Mouse (Mus musculus) ES-E14 (cell line): Measurements from ENCODE around the gene Kif1b. TPM values are rescaled to one million over a fixed set of nuclear protein-coding genes. Genes with fewer than 3 reads are reported as not detected.

Experiments
- DNase-seq: peaks from one replicate; pipeline ENCODE4 v3.0.0-alpha.2; 2013; ENCODE audit warnings: low read depth, low spot score
- H3K27ac ChIP-seq: 2 replicates; pipeline ENCODE4 v1.5.1; 2012; ENCODE audit warnings: low read depth, mild to moderate bottlenecking, low read length, moderate library complexity, mixed read lengths; ENCODE audit not compliant: poor library complexity, insufficient read depth, severe bottlenecking
- H3K36me3 ChIP-seq: 2 replicates; pipeline ENCODE4 v1.6.1; 2012; ENCODE audit warnings: mild to moderate bottlenecking, low read length, moderate library complexity, mixed read lengths; ENCODE audit not compliant: control insufficient read depth, poor library complexity, insufficient read depth, severe bottlenecking
- H3K4me1 ChIP-seq, 2 experiments: fragments of 150-350 bp in 1 of 2; sonication (generic) in 1 of 2; 2 replicates each; pipeline ENCODE4 v1.6.1; 2012; ENCODE audit warnings: low read length in 2 of 2, mild to moderate bottlenecking in 1 of 2, mixed read lengths in 1 of 2; ENCODE audit not compliant: control insufficient read depth in 2 of 2, insufficient read depth in 2 of 2, poor library complexity in 1 of 2
- H3K4me3 ChIP-seq, 2 experiments: fragments of 150-350 bp in 1 of 2; sonication (generic) in 1 of 2; 2 replicates each; pipeline ENCODE4 v1.5.1; 2012; ENCODE audit warnings: low read length in 2 of 2, low read depth in 1 of 2, mild to moderate bottlenecking in 1 of 2, mixed read lengths in 1 of 2; ENCODE audit not compliant: insufficient read depth in 1 of 2, poor library complexity in 1 of 2, severe bottlenecking in 1 of 2
- H3K9ac ChIP-seq: 2 replicates; pipeline ENCODE4 v1.6.1; 2012; ENCODE audit warnings: low read depth, mild to moderate bottlenecking, low read length, mixed read lengths; ENCODE audit not compliant: poor library complexity, insufficient read depth, severe bottlenecking
- H3K9me3 ChIP-seq: fragments of 150-350 bp; sonication (generic); 2 replicates; pipeline ENCODE4 v1.6.1; 2012; ENCODE audit warnings: low read depth, mild to moderate bottlenecking, low read length; ENCODE audit not compliant: control insufficient read depth, insufficient read depth
- CHD2 ChIP-seq: IDR thresholded peaks from 2 replicates; pipeline ENCODE4 v1.6.1; 2014; ENCODE audit warnings: mild to moderate bottlenecking, low read depth, low read length, inconsistent platforms
- HCFC1 ChIP-seq: IDR thresholded peaks from 2 replicates; pipeline ENCODE4 v1.6.1; 2012; ENCODE audit warnings: low read length, inconsistent platforms, borderline replicate concordance; ENCODE audit not compliant: insufficient read depth
- MAFK ChIP-seq: IDR thresholded peaks from 2 replicates; pipeline ENCODE4 v1.6.1; 2014; ENCODE audit warnings: mild to moderate bottlenecking, low read depth, low read length, inconsistent platforms; ENCODE audit not compliant: insufficient read depth
- ZC3H11A ChIP-seq: IDR thresholded peaks from 2 replicates; pipeline ENCODE4 v1.6.1; 2012; ENCODE audit warnings: low read depth, mild to moderate bottlenecking, inconsistent platforms, low read length, borderline replicate concordance
- ZNF384 ChIP-seq: IDR thresholded peaks from 2 replicates; pipeline ENCODE4 v1.6.1; 2012; ENCODE audit warnings: low read depth, low read length, inconsistent platforms
- in situ Hi-C, 2 experiments: fragments of 600-800 bp; cut with MboI; formaldehyde crosslinking; loops; one replicate each; pipeline ENCODE4 v1.15.1; 2025; ENCODE audit warnings: low sequenced_read_pairs in 2 of 2, inconsistent platforms in 1 of 2; ENCODE audit not compliant: unreplicated experiment in 2 of 2
- total RNA-seq: library from RNA; depleted of rRNA; stranded (reverse); fragments of 300-350 nt; gene quantifications from 2 replicates; pipeline ENCODE4 v1.2.3, GENCODE M21; 2012

Kif1b gene
- total RNA-seq, 1 experiment, result 27.1 TPM

DNA sequence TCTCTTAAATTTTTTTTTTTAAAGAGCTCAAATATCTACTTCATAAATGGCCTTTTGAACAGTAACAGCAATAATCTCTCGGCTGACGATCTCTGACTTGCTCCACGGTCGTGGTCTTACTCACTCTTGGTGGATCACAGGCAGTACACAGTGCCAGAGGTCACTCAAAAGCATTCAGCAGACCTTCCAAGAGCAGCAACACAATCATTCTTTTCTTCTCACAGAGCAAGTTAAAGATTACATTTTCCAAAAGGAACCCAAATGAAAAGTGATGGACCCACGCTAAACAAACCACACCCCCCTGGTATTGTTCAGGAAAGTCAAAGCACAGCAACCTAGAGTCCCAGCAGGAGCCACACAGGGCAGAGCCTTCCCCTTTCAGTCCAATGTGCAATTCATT is 130.4 kb downstream of the Kif1b start:
- H3K9me3 ChIP-seq, result no peaks in the 10 kb centered on the region
- peaks cover 11% of the 10 kb centered on the region; the same call in 1 of the 2 replicates for H3K36me3 ChIP-seq
- in situ Hi-C loops, result no loop called here
- no peak for DNase-seq
- no peak overlapping the region for H3K4me3 ChIP-seq
- TF ChIP-seq CHD2 (no peak), MAFK (no peak), ZNF384 (no peak), HCFC1 (no peak), ZC3H11A (no peak)
- H3K9ac ChIP-seq, result no peak overlapping the region
- peaks cover 2 to 17% of the 10 kb centered on the region in 2 experiments for H3K4me1 ChIP-seq
- H3K27ac ChIP-seq, result no peak overlapping the region

DNA sequence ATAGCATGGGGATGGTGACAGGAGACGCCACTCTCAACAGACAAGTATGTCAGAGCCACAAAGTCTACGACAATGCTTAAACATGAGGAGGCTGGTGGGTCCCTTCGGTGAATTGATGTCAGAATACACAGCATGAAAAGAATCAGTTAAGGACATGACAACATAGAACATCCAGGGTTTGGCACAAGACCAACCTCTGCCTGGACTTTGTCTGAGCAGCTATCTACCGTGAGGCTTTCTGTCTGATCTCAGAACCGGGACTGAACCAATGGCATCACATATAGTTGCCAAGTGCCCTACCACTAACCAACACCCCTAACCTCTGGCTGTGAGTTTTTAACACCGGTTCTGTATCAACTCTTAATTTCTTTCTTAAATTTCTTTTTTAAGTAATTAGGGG is 130.8 kb downstream of the Kif1b start:
- peaks cover 4 to 19% of the 10 kb centered on the region in 2 experiments for H3K4me1 ChIP-seq
- no peak overlapping the region for H3K4me3 ChIP-seq
- H3K36me3 ChIP-seq, result peaks cover 8% of the 10 kb centered on the region; the same call in 1 of the 2 replicates
- no peak for DNase-seq
- H3K9me3 ChIP-seq, result no peaks in the 10 kb centered on the region
- in situ Hi-C loops, result no loop called here
- TF ChIP-seq HCFC1 (no peak), CHD2 (no peak), MAFK (no peak), ZC3H11A (no peak), ZNF384 (no peak)
- H3K9ac ChIP-seq, result no peak overlapping the region
- no peak overlapping the region for H3K27ac ChIP-seq

DNA sequence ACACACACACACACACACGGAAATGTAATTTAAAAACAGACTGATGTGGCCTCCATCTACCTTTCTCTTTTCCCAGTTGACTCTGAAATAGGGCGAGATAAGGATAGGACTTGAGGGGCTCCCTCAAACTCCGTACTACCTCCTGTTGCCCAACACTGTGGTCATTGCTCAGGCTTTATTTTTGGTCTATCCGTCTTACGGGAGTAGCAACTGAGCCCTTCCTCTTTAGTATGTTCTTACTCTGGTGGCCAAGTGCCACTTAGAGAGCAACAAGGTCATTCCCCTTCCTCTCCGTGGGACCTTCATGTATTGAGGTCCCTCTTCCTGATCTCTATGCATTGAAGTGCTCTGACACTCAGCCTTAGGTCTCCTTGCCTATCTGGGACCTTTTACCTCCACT is 133.8 kb downstream of the Kif1b start:
- no peak overlapping the region for H3K27ac ChIP-seq
- in situ Hi-C loops, result no loop called here
- TF ChIP-seq ZC3H11A, result no peak
- TF ChIP-seq CHD2, result no peak
- no peak for TF ChIP-seq HCFC1
- TF ChIP-seq MAFK, result no peak
- no peak for TF ChIP-seq ZNF384

DNA sequence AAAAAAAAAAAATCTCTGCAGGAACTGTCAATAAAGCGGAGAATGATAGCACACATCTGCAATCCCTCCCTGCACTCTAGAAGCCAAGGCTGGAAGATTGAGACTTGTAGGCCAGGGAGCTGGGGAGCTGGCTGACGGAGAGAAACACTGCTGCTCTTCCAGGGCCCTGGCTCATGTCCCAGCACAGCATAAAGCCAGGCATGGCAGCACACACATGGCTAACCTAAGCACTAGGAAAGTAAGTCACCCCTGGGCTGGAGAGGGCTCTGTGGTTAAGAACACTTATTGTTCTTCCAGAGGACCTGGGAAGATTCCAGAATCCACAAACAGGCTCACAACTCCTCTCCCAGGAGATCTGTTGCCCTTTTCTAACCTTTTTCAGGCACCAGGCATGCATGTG is 134.8 kb downstream of the Kif1b start:
- no peak overlapping the region for H3K4me3 ChIP-seq
- no peak for DNase-seq
- H3K36me3 ChIP-seq, result no peaks in the 10 kb centered on the region; the same call in 1 of the 2 replicates
- H3K9me3 ChIP-seq, result no peaks in the 10 kb centered on the region
- H3K4me1 ChIP-seq, result peaks cover 7 to 24% of the 10 kb centered on the region in 2 experiments
- H3K27ac ChIP-seq, result no peak overlapping the region
- in situ Hi-C loops, result no loop called here
- no peak overlapping the region for H3K9ac ChIP-seq
- TF ChIP-seq ZC3H11A (no peak), MAFK (no peak), ZNF384 (no peak), CHD2 (no peak), HCFC1 (no peak)

More for the DNA sequence above, 133.8 kb downstream of the Kif1b start:
- Histone ChIP-seq H3K36me3 (no peaks in the 10 kb centered on the region; the same call in 1 of the 2 replicates), H3K9me3 (no peaks in the 10 kb centered on the region), H3K9ac (no peak overlapping the region), H3K4me3 (no peak overlapping the region), H3K4me1 (peaks cover 7 to 24% of the 10 kb centered on the region in 2 experiments)
- no peak for DNase-seq

DNA sequence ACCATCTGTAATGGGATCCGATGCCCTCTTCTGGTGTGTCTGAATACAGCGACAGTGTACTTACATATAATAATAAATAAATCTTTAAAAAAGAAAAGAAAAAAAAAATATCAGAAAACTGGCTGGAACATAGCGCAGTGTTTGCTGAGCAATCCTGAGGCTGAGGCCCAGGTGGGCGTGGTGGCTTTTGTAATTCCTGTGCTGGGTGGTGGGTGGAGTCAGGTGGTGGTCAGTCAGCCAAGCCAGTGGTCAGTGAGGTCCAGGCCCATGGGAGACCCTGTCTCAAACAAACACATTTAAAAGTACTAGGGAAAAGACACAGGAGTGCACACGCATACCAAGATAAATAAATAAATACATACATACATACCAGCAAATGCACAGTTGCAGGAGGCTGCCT is 135.4 kb downstream of the Kif1b start:
- Histone ChIP-seq H3K9me3 (no peaks in the 10 kb centered on the region), H3K27ac (no peak overlapping the region), H3K4me3 (no peak overlapping the region), H3K36me3 (no peaks in the 10 kb centered on the region), H3K9ac (no peak overlapping the region), H3K4me1 (peaks cover 7 to 22% of the 10 kb centered on the region in 2 experiments)
- DNase-seq, result no peak
- no peak for TF ChIP-seq ZC3H11A
- no peak for TF ChIP-seq ZNF384
- no peak for TF ChIP-seq CHD2
- no peak for TF ChIP-seq MAFK
- no peak for TF ChIP-seq HCFC1
- in situ Hi-C loops, result no loop called here
